Mouse (Mus musculus) liver, postnatal 0 days (tissue): ENCODE data around the gene Adora2a. TPM values are rescaled to one million over a fixed set of nuclear protein-coding genes. Genes with fewer than 3 reads are reported as not detected.

Experiments used
- ATAC-seq: fragments of 200-750 bp; cut with Nextera tagmentation; 2 replicates; pipeline ENCODE4 v1.8.0; 2017; ENCODE audit warnings: mild to moderate bottlenecking, moderate library complexity
- DNase-seq: peaks from one replicate; pipeline ENCODE4 v3.0.0-alpha.2; 2016
- H3K27ac ChIP-seq: fragments of 300-500 bp; sonication (generic); 2 replicates; pipeline ENCODE4 v1.5.1; 2014; ENCODE audit warnings: antibody characterized with exemption, moderate library complexity, mild to moderate bottlenecking, low read depth
- H3K27me3 ChIP-seq: fragments of 300-500 bp; sonication (generic); 2 replicates; pipeline ENCODE4 v1.6.1; 2014; ENCODE audit warnings: low read length, control low read depth, mixed read lengths; ENCODE audit not compliant: insufficient read depth
- H3K36me3 ChIP-seq: fragments of 300-500 bp; sonication (generic); replicated peaks from 2 replicates; pipeline ENCODE4 v1.6.1; 2014; ENCODE audit warnings: mild to moderate bottlenecking, control low read depth, low read length, moderate library complexity, mixed read lengths; ENCODE audit not compliant: insufficient read depth
- H3K4me1 ChIP-seq: fragments of 300-500 bp; sonication (generic); 2 replicates; pipeline ENCODE4 v1.6.1; 2014; ENCODE audit warnings: antibody characterized with exemption, mild to moderate bottlenecking, control low read depth; ENCODE audit not compliant: insufficient read depth
- H3K4me2 ChIP-seq: fragments of 300-500 bp; sonication (generic); 2 replicates; pipeline ENCODE4 v1.6.1; 2014; ENCODE audit warnings: low read depth, mild to moderate bottlenecking, low read length, moderate library complexity, mixed read lengths
- H3K4me3 ChIP-seq: fragments of 300-500 bp; sonication (generic); 2 replicates; pipeline ENCODE4 v1.5.1; 2014; ENCODE audit warnings: low read depth, low read length
- H3K9ac ChIP-seq: fragments of 300-500 bp; sonication (generic); replicated peaks from 2 replicates; pipeline ENCODE4 v1.6.1; 2014; ENCODE audit warnings: mild to moderate bottlenecking, moderate library complexity
- H3K9me3 ChIP-seq: fragments of 300-500 bp; sonication (generic); 2 replicates; pipeline ENCODE4 v1.6.1; 2016; ENCODE audit warnings: mild to moderate bottlenecking, control low read depth, low read length, mixed read lengths
- CTCF ChIP-seq: sonication (generic); IDR thresholded peaks from 2 replicates; pipeline ENCODE4 v1.5.1; 2016; ENCODE audit warnings: antibody characterized with exemption, low read depth
- EP300 ChIP-seq: IDR thresholded peaks from 2 replicates; pipeline ENCODE4 v1.6.1; 2016; ENCODE audit warnings: antibody characterized with exemption, low read depth, mild to moderate bottlenecking
- WGBS: fragments of 180-500 bp; shearing (Covaris S2); extraction: QIAGEN DNeasy Blood & Tissue Kit; methylation state at CpG from one replicate; pipeline ENCODE4 v1.1.7; 2014; ENCODE audit not compliant: insufficient replicate concordance; 5-methylcytosine and 5-hydroxymethylcytosine counted together
- polyA plus RNA-seq: library from polyadenylated mRNA; unstranded; fragments of >200 nt; fragmentation: Nextera tagmentation; extraction: Ambion mirVana; gene quantifications from 2 replicates; pipeline ENCODE4 v1.2.1, GENCODE M21; 2015

Gene Adora2a
- polyA plus RNA-seq, 1 experiment from 2014 or later: 1.9 TPM

DNA sequence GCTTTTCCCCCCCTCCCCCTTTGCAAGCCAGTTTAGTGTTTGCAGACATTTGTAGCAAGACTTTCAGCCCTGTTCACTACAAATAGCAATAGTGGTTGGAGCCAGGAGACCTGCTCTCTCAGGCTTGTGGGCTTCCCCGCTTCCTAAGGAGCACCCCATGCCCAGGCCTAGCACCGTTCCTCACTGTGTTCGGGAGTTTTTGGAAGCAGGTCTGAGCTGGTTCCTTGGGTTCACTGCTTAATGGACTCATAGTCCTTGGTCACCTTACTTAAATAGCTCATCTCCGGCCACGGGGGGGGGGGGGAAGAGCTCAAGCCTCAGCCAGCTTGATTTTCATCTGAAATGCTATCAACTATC, 12.7 kb upstream of the Adora2a start:
- no peaks in the 10 kb centered on the region for H3K9me3 ChIP-seq
- WGBS: 77% methylated on average over 5 of the region's 5 CpGs
- no peak overlapping the region for H3K9ac ChIP-seq
- H3K4me3 ChIP-seq: no peak overlapping the region
- DNase-seq (no peak), ATAC-seq (no peak)
- H3K4me1 ChIP-seq: peaks cover 21% of the 10 kb centered on the region
- no peaks in the 10 kb centered on the region for H3K27me3 ChIP-seq
- no peak for TF ChIP-seq CTCF
- peak overlapping the region; percentile 60 for H3K27ac ChIP-seq
- peaks cover 35% of the 10 kb centered on the region for H3K36me3 ChIP-seq
- H3K4me2 ChIP-seq: no peak overlapping the region

GRCm38 (mm10) chr10:75304413-75304812, 12.3 kb upstream of the Adora2a start:
- H3K4me2 ChIP-seq: no peak overlapping the region
- peaks cover 38% of the 10 kb centered on the region for H3K36me3 ChIP-seq
- no peak overlapping the region for H3K4me3 ChIP-seq
- no peak for TF ChIP-seq CTCF
- peak; percentile 17; the same call in 1 of the 2 replicates for TF ChIP-seq EP300
- DNase-seq (no peak), ATAC-seq (peak; percentile 28)
- H3K27me3 ChIP-seq: no peaks in the 10 kb centered on the region
- WGBS: 46% methylated on average over 6 of the region's 6 CpGs
- H3K9me3 ChIP-seq: no peaks in the 10 kb centered on the region
- peaks cover 19% of the 10 kb centered on the region for H3K4me1 ChIP-seq
- H3K27ac ChIP-seq: peak overlapping the region; percentile 60
- no peak overlapping the region for H3K9ac ChIP-seq

DNA sequence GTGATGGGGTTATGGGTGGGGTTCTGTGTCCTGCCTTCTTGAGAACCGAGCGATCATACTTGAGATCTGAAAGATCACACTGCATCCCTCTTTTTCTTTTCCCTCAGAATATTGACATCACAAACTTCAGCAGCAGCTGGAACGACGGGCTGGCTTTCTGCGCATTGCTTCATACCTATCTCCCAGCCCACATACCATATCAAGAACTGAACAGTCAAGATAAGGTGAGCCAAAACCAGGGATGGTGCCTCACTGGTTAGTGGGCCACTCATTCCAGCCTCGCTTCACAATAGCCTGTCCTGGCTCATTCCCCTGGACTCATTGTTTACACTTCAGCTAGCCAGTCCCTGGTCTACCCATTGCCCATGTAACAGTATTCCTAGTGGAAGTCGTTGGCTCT, 9.5 kb upstream of the Adora2a start:
- no peaks in the 10 kb centered on the region for H3K27me3 ChIP-seq
- H3K36me3 ChIP-seq: peaks cover 49% of the 10 kb centered on the region
- DNase-seq: no peak
- TF ChIP-seq CTCF: no peak
- no peak for TF ChIP-seq EP300
- peaks cover 8% of the 10 kb centered on the region for H3K4me1 ChIP-seq
- H3K4me3 ChIP-seq: no peak overlapping the region
- ATAC-seq: no peak
- H3K9ac ChIP-seq: no peak overlapping the region
- no peak overlapping the region for H3K27ac ChIP-seq
- no peak overlapping the region for H3K4me2 ChIP-seq
- 60% methylated on average over 7 of the region's 7 CpGs for WGBS
- H3K9me3 ChIP-seq: no peaks in the 10 kb centered on the region

DNA sequence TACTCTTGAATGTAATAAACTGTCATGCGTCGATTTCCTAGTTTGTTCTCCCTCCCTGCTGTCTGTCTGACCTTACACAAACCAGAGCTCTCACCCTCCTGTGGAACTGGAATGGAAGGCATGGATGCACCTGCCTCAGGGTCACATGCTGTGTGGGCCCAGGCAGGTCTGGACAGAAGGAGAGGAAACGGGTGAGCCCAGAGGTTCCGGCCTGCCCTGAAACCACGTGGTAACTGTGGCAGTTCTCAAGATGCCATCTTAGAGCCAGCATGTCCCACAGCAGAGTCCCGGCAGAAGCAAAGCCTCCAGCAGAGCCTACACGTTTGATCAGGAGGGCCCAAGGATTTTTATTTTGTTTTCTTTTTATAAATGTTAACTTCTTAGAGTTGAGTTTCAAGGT, 4.3 kb upstream of the Adora2a start:
- Histone ChIP-seq H3K27ac (no peak overlapping the region), H3K9ac (no peak overlapping the region), H3K36me3 (peaks cover 31% of the 10 kb centered on the region), H3K4me1 (peaks cover 18% of the 10 kb centered on the region), H3K4me2 (no peak overlapping the region), H3K4me3 (no peak overlapping the region), H3K9me3 (no peaks in the 10 kb centered on the region), H3K27me3 (peaks cover 10% of the 10 kb centered on the region)
- no peak for ATAC-seq
- 64% methylated on average over 7 of the region's 7 CpGs for WGBS
- TF ChIP-seq EP300 (no peak), CTCF (no peak)
- DNase-seq: no peak

- 60% methylated on average over 6 of the region's 6 CpGs for WGBS
- no peak for DNase-seq
- no peak overlapping the region for H3K4me3 ChIP-seq
These were observed 2.3 kb upstream of the Adora2a start for GRCm38 (mm10) chr10:75314190-75314980.

GRCm38 (mm10) chr10:75315756-75316155, 921 bp upstream of the Adora2a start:
- WGBS: 76% methylated on average over 8 of the region's 8 CpGs
- DNase-seq: no peak
- Histone ChIP-seq H3K4me3 (no peak overlapping the region), H3K4me2 (no peak overlapping the region), H3K9ac (no peak overlapping the region), H3K27ac (no peak overlapping the region), H3K27me3 (peaks cover 22% of the 10 kb centered on the region), H3K9me3 (no peaks in the 10 kb centered on the region), H3K4me1 (peaks cover 29% of the 10 kb centered on the region), H3K36me3 (peaks cover 6% of the 10 kb centered on the region; the same call in 1 of the 2 replicates)
- ATAC-seq: no peak
- no peak for TF ChIP-seq EP300

More at GRCm38 (mm10) chr10:75314190-75314980, 2.3 kb upstream of the Adora2a start:
- Histone ChIP-seq H3K27ac (no peak overlapping the region), H3K9ac (no peak overlapping the region), H3K36me3 (peaks cover 16% of the 10 kb centered on the region; the same call in 1 of the 2 replicates), H3K27me3 (peaks cover 22% of the 10 kb centered on the region), H3K4me2 (no peak overlapping the region), H3K4me1 (peaks cover 24% of the 10 kb centered on the region), H3K9me3 (no peaks in the 10 kb centered on the region)
- ATAC-seq: peak; percentile 46
- no peak for TF ChIP-seq EP300
- TF ChIP-seq CTCF: no peak
